Mouse (Mus musculus) heart, embryonic 14.5 days (tissue): ENCODE measurements around the gene Borcs6. TPM values are rescaled to one million over a fixed set of nuclear protein-coding genes. Genes with fewer than 3 reads are reported as not detected.
A peak's percentile ranks its signal among the peaks of the same experiment; 100 is the strongest.
"Not testable (repeated sequence)": the region's sequence is repeated elsewhere in the genome, so short reads cannot be mapped to it uniquely, and the experiment has no call there.

Experiments used
- ATAC-seq: fragments of 200-750 bp; cut with Nextera tagmentation; 2 replicates; pipeline ENCODE4 v1.8.0; 2017; ENCODE audit warnings: low read depth, moderate TSS enrichment; ENCODE audit not compliant: insufficient number of reproducible peaks, insufficient read depth, low FRiP score
- H3K27ac ChIP-seq, 2 experiments: fragments of 200-500 bp in 1 of 2; fragments of 300-500 bp in 1 of 2; sonication (generic) in 1 of 2; replicated peaks in 1 of 2; 2 replicates each; pipeline ENCODE4 v1.5.1; 2012 to 2014; ENCODE audit warnings: low read depth in 2 of 2, low read length in 2 of 2, control low read depth in 1 of 2, mild to moderate bottlenecking in 1 of 2, mixed read lengths in 1 of 2; ENCODE audit not compliant: control insufficient read depth in 1 of 2, insufficient read depth in 1 of 2
- H3K27me3 ChIP-seq: fragments of 300-500 bp; sonication (generic); 2 replicates; pipeline ENCODE4 v1.6.1; 2014; ENCODE audit warnings: mild to moderate bottlenecking, low read length, control low read depth; ENCODE audit not compliant: control insufficient read depth, insufficient read depth
- H3K36me3 ChIP-seq: fragments of 300-500 bp; sonication (generic); 2 replicates; pipeline ENCODE4 v1.6.1; 2014; ENCODE audit warnings: mild to moderate bottlenecking, control low read depth, low read length, mixed read lengths; ENCODE audit not compliant: control insufficient read depth, insufficient read depth
- H3K4me1 ChIP-seq, 2 experiments: fragments of 200-500 bp in 1 of 2; fragments of 300-500 bp in 1 of 2; sonication (generic) in 1 of 2; 2 replicates each; pipeline ENCODE4 v1.6.1; 2012 to 2014; ENCODE audit warnings: low read length in 2 of 2, control low read depth in 1 of 2, mixed read lengths in 1 of 2; ENCODE audit not compliant: control insufficient read depth in 2 of 2, insufficient read depth in 2 of 2
- H3K4me2 ChIP-seq: fragments of 300-500 bp; sonication (generic); 2 replicates; pipeline ENCODE4 v1.6.1; 2014; ENCODE audit warnings: mild to moderate bottlenecking, low read length
- H3K4me3 ChIP-seq, 2 experiments: fragments of 200-500 bp in 1 of 2; fragments of 300-500 bp in 1 of 2; sonication (generic) in 1 of 2; 2 replicates each; pipeline ENCODE4 v1.5.1; 2012 to 2014; ENCODE audit warnings: low read length in 2 of 2, mild to moderate bottlenecking in 2 of 2, control low read depth in 1 of 2, low read depth in 1 of 2, moderate library complexity in 1 of 2; ENCODE audit not compliant: control insufficient read depth in 1 of 2, insufficient read depth in 1 of 2
- H3K9ac ChIP-seq: fragments of 300-500 bp; sonication (generic); 2 replicates; pipeline ENCODE4 v1.6.1; 2014; ENCODE audit warnings: mild to moderate bottlenecking, low read length
- H3K9me3 ChIP-seq: fragments of 300-500 bp; sonication (generic); 2 replicates; pipeline ENCODE4 v1.6.1; 2016; ENCODE audit warnings: low read length, control low read depth; ENCODE audit not compliant: control insufficient read depth
- WGBS: fragments of 180-500 bp; shearing (Covaris S2); extraction: QIAGEN DNeasy Blood & Tissue Kit; methylation state at CpG from one replicate; pipeline ENCODE4 v1.1.7; 2014; 5-methylcytosine and 5-hydroxymethylcytosine counted together
- polyA plus RNA-seq: library from polyadenylated mRNA; unstranded; fragments of >200 nt; fragmentation: Nextera tagmentation; extraction: Ambion mirVana; gene quantifications from 2 replicates; pipeline ENCODE4 v1.2.1, GENCODE M21; 2014

Gene Borcs6
- polyA plus RNA-seq, result 13.0 and 14.1 TPM in 2 replicates

GRCm38 (mm10) chr11:69059357-69059974 lies at the start of gene Borcs6:
Gene Borcs6 (plus strand): TSS chr11:69059717.
- Histone ChIP-seq H3K9me3 (no peaks in the 10 kb centered on the region), H3K36me3 (no peaks in the 10 kb centered on the region), H3K9ac (peak within 1 kb of the TSS; percentile 93), H3K4me2 (peak within 1 kb of the TSS; percentile 85), H3K4me3 (peak within 1 kb of the TSS; percentile 83 to 95), H3K27ac (peak within 1 kb of the TSS; percentile 84 to 95), H3K4me1 (peaks cover 13 to 25% of the 10 kb centered on the region in 2 experiments), H3K27me3 (no peaks in the 10 kb centered on the region)
- ATAC-seq, result peak; percentile 90
- WGBS, result under 1% methylated on average over 63 of the region's 64 CpGs

GRCm38 (mm10) chr11:69010400-69011323 lies 48.9 kb upstream of the Borcs6 start:
- ATAC-seq, result no peak
- Histone ChIP-seq H3K4me1 (peaks cover 0 to 20% of the 10 kb centered on the region in 2 experiments; a peak in 3 of 4 replicates), H3K4me2 (peak overlapping the region; percentile 84), H3K9ac (no peak overlapping the region), H3K27me3 (no peaks in the 10 kb centered on the region), H3K4me3 (no peak overlapping the region), H3K27ac (peak overlapping the region; percentile 39 to 97; a peak in 3 of 4 replicates), H3K9me3 (no peaks in the 10 kb centered on the region), H3K36me3 (peaks cover 3% of the 10 kb centered on the region)
- 77% methylated on average over 15 of the region's 15 CpGs for WGBS

DNA sequence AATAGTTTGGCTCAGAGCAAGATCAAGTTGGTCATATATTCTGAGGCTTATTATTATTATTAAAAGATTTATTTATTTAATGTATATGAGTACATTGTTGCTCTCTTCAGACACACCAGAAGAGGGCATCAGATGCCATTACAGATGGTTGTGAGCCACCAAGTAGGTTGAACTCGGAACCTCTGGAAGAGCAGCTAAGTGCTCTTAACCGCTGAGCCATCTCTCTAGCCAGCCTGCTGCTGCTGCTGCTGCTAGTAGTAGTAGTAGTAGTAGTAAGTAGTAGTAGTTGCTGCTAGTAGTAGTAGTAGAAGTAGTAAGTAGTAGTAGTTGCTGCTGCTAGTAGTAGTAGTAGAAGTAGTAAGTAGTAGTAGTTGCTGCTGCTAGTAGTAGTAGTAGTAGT lies 48.1 kb upstream of the Borcs6 start:
- Histone ChIP-seq H3K4me3 (peak overlapping the region in 1 of 2 experiments; percentile 48; a peak in 2 of 4 replicates), H3K27ac (peak overlapping the region; percentile 70 to 97), H3K4me2 (peak overlapping the region; percentile 84), H3K9ac (peak overlapping the region; percentile 75), H3K4me1 (peaks cover 0 to 20% of the 10 kb centered on the region in 2 experiments; a peak in 3 of 4 replicates)
- ATAC-seq, H3K36me3 ChIP-seq, H3K27me3 ChIP-seq, H3K9me3 ChIP-seq: not testable (repeated sequence)
- WGBS, result 63% methylated on average over 2 of the region's 2 CpGs

DNA sequence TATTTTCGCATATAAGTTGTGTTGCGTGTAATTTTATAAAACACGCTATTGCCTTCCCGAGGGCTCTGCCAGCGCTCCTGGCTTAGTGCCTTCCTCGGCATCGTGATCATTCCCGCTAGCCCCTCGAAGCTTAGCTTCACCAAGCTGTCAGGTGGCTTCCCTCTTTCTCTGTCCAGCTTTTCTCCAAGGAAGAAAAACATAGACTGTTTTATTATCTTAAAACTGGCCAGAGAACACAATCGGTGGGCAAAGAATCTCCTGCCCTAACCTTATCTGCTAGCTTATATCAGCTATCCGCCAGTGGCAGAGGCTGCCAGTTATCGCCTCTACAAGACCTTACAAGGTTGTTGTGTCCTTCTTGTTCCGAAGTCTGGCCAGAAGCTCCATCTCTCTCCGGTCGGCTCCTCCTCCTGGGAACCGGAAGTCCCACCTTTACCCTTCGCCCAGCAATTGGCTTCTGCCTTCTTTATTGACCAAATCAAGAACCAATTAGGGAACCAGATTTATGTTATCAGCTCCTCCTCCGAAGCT lies 47.4 kb upstream of the Borcs6 start:
- Histone ChIP-seq H3K27me3 (no peaks in the 10 kb centered on the region), H3K4me3 (peak overlapping the region; percentile 34 to 48), H3K4me2 (peak overlapping the region; percentile 84), H3K9me3 (no peaks in the 10 kb centered on the region), H3K36me3 (no peaks in the 10 kb centered on the region), H3K9ac (peak overlapping the region; percentile 75), H3K4me1 (peaks cover 4 to 25% of the 10 kb centered on the region in 2 experiments), H3K27ac (peak overlapping the region; percentile 97 to 99)
- peak; percentile 45; the same call in 1 of the 2 replicates for ATAC-seq
- 1% methylated on average over 18 of the region's 18 CpGs for WGBS

GRCm38 (mm10) chr11:69015644-69016441 lies 43.7 kb upstream of the Borcs6 start, which contains the start of gene Ctc1:
Gene Ctc1 (plus strand): TSS chr11:69015911.
- Histone ChIP-seq H3K4me3 (peak within 1 kb of the TSS; percentile 72 to 80), H3K27me3 (no peaks in the 10 kb centered on the region), H3K27ac (peak within 1 kb of the TSS; percentile 90 to 93), H3K9me3 (no peaks in the 10 kb centered on the region), H3K36me3 (peaks cover 4% of the 10 kb centered on the region; the same call in 1 of the 2 replicates), H3K4me1 (peaks cover 5 to 18% of the 10 kb centered on the region in 2 experiments), H3K4me2 (peak within 1 kb of the TSS; percentile 70), H3K9ac (peak within 1 kb of the TSS; percentile 87)
- 3% methylated on average over 38 of the region's 38 CpGs for WGBS
- ATAC-seq, result peak; percentile 94

DNA sequence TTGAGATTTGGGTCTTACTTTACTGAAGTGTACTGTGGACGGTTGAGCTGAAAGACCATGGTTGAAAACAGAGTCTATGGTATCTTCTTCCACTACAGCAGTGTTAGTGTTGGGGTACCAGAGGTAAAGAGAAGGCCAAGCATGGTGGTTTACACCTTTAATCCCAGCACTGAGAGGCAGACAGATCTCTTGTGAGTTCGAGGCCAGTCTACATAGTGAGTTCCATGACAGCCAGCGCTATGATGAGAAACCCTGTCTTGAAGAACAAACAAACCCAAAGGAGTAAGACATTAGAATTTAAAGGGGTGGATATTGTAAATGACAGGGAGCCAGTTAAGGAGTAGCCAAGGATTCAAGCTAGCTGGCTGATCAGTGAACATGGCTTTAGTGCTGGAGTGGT lies 42.8 kb upstream of the Borcs6 start:
- Histone ChIP-seq H3K9me3 (no peaks in the 10 kb centered on the region), H3K36me3 (peaks cover 13% of the 10 kb centered on the region), H3K4me3 (peak overlapping the region; percentile 72 to 80; a peak in 3 of 4 replicates), H3K27ac (peak overlapping the region; percentile 90 to 93; a peak in 2 of 4 replicates), H3K4me1 (peaks cover 5 to 11% of the 10 kb centered on the region in 2 experiments), H3K4me2 (peak overlapping the region; percentile 70), H3K27me3 (no peaks in the 10 kb centered on the region), H3K9ac (peak overlapping the region; percentile 87)
- ATAC-seq, result no peak
- WGBS, result 50% methylated on average over 3 of the region's 3 CpGs
